Mouse (Mus musculus): ENCODE measurements at regions not wholly inside any gene's neighbourhood (a gene's known extent, or its start where the extent isn't known, plus 50 kb on each side); places are given as distances from the start of the nearest gene placed in this dataset.

DNA sequence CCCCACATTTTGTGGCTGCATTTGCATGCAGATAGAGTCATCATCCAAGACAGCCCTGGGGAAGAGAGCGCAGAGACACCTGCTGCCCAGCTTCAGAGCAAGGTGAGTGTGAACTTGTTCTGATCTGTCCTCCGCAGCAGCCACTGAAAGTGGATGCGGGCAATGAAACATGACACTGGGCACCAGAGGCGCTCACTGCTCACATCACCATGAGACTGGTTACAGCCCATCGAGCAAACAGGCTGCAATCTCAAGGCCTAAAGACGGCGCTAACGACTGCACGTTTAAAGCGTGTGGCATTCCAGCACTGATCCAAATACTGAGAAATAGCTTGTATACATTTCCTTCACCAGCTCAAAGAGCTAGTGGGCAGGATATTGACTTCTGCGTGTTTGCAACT lies 65.8 kb downstream of the Barhl2 start:
- no peak for DNase-seq (ENCODE audit: low read depth, low spot score)

DNA sequence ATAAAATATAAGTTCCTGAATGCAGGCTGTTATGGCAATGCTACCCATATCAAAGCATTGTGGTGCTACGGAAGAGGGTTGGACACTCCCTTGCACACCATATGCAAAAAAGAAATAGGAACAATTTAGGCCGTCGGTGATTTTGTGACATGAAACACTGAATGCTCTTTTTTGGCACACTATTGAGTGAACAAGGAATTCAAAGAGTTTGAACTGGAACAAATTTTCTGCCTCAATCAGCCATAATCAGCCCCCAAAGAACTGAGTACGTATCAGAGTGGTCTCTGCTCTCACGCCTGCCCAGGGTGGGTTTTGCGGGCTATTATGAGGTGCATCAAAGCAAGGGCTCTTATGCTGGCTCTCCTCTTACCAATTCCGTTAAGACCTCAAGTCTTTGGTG lies 71.3 kb downstream of the Barhl2 start:
- DNase-seq (ENCODE audit: low read depth, low spot score), result no peak

DNA sequence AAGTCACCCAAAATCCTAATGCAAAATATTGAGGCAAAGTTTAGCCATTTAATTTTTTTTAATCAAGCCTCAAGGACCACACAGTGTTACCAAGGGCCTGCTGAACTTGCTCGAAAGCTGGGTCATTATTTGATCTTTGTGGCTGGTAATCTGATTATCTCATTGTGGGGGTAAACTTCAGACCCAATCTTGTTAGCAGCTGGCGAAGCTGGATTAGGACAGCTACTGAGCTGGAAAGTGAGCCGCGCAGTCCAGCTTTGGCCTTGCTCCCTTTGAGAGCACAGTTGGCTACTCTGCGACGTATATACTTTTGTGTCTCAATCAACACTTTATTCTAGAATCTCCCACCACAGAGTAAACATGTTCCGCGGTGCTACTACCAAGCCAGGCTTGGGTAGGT lies 72.1 kb downstream of the Barhl2 start:
- DNase-seq (ENCODE audit: low read depth, low spot score), result no peak

DNA sequence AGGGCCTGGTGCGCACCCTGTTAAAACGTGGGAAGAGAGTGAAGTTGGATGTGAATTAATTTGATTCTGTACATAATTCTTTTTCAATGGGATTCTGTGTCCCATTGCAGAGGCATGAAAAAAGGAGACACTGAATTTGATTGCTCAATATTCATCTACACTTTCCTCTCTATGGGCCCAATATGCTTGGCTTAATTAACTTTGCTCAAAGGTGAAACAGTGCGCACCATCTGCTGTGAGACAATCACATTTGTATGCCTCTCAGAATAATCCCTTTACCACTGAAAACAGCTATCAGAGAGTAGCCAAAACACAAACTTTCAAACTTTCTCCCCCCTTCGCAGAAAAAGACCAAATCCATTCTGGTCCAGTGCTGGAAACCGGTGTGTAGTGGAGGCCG lies 72.7 kb downstream of the Barhl2 start:
- no peak for DNase-seq (ENCODE audit: low read depth, low spot score)

DNA sequence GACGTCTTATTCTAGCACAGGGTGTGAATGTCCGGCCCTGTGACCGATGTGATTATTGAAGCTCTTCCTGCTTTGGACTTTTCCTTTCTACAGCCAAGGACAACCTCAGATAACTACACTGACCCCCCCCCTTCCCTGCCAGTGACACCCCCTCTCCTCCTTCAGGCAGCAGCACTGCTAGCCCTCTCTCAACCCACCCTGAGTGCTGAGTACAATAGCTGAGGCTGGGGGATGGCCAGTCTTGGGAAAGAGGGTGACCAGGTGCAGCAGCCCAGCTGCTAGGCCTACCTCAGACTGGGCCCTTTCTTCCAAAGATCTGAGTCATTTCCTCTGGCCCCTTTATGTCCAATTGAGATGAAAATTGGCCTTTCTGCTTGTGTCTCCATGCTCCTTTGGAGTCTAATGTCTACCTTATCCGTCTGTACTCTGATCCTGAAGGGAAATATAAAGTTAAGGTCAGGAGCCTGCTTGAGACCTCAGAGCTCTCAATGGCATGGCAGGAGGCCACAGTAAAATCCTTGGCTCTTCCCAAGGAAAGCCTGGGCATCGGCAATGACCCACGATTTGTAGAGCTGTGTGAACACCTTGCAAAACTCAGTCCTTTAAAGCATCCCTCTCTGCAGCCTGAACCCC lies 73.7 kb downstream of the Barhl2 start:
- DNase-seq (ENCODE audit: low read depth, low spot score), result no peak

DNA sequence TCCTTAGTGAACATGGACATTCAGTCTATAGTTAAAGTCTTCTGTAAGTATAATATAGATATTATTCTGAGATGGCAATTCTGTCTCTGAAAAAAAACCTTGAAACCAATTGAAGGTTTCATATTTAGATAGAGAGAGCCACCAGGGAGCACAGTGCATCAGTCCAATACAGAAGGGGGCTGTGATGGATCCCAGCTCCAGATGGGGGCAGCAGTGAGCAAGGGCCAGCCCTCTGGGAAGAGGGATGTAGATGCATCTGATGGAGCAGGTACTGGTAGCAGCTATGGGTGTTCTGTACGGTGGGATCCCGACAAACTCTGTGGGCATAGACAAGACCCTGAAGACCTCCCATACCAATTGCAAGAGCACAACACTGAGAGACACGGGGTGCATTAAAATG lies 76.0 kb downstream of the Barhl2 start:
- peak; percentile 17 for DNase-seq (ENCODE audit: low read depth, low spot score)

DNA sequence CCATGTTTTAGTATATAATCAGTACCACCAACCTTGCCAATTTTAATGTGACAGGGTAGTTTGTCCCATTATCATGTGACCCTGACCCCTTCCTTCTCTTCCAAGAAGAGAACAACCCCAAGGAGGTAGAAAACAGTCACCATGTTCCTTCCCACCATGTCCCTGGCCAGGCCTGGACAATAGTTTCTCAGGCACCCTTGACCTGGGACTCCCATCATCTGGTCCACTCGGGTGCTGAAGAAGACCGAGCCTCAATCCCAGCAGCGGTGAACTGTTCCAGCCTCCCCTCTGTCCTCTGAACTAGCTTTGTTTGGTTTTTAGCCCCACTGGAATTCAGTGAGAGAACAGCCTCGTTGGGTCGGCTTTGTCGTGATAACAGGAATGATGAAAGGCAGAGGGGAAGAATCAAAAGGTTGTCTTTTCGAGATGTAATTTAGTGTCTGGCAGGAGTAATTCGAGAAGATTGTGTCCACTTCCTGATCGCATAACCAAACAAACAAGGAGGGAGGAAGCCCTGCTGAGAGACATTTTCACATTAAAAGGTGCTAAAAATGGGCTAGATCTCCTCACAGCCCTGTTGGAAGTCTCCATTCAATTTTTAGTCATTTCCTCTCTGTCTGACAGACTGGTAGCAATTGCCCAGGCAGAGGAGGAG lies 77.2 kb downstream of the Barhl2 start:
- DNase-seq (ENCODE audit: low read depth, low spot score), result no peak

DNA sequence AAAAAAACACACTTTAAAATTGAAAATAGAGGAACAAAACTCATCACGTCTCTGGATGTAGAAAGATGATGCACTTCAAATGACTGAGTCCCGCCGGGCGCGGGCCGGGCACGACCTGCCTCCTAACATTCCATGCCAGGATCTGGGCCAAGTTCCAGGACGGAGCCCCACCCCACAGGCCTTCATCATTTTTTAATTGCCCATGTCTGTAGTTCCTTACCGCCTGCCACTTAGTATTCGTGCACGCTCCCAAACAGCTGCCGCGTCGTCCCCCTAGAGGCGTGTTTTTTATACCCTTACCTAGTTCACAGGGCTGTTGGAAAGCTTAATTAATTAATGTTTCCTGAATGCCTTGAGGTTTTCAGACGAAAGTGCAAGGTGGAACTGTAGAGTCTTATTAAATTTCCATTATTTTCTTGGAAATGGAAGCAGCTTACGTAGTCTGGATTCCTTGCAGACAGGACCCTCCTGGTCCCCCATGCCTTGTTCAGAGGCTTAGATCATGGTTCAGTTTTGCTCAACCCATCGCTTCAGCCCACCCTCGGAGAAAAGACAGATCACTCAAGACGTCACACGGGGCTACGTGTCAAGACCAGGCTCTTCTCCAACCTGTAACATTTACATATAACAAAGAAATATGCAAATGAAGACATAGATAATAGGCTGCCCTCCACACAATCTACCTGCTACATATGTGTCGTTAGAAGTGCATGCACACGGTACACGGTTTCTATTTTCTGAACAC lies 81.0 kb downstream of the Barhl2 start:
- no peak for DNase-seq (ENCODE audit: low read depth, low spot score)

DNA sequence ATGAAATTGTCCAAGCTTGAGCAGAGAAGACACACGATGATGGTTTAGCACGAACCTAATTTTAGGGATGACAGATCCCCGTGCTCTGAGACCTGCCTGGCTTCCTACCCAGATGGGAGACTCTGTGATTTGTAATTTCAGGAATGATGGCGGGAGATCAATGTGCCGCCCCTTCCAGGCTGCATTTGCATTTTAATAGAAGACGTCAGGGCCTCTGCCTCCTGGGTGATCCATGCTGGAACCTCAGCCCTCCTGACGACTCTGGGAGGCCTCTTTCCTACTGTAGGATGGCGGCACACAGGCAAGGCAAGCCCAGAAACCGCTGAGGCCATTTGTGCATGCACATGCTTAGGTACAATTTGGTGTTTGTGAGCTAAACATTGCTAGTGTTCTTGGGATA lies 90.1 kb downstream of the Barhl2 start:
- DNase-seq (ENCODE audit: low read depth, low spot score), result no peak

DNA sequence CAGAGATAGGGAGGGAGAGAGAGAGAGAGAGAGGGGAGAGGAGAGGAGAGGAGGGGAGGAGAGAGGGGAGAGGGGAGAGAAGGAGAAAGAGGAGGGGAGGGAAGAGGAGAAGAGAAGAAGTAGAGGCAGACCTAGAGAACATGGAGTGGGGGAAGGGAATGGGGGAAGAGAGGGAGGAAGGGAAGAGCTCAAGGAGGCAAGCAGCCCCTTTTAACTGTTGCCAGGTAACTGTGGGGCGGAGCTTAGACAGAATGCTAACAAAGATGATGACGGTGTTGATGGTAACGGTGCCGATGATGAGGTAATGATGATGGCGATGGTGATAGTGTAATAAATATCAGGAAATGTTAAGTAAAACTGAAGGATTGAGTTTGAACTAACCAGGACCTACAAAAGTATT lies 90.7 kb downstream of the Barhl2 start:
- DNase-seq (ENCODE audit: low read depth, low spot score), result no peak

DNA sequence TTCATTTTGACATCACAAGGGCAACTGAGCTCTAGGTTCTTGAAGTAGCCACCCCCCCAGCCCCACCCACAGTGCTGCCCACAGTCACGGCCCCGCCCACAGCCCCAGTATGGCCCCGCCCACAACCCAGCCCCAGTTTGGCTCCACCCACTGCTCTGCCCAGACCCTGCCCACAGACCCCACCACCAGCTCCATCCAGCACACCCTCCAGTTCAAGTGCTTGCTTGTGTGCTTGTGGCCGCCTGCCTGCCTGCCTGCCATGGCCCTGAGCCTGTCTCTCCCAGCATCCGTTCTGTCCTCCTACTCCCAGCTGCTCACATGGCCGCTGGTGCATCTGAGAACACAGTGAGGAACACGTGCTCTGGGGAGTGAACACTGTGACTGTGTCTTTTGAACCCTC lies 92.0 kb downstream of the Barhl2 start:
- DNase-seq (ENCODE audit: low read depth, low spot score), result no peak

DNA sequence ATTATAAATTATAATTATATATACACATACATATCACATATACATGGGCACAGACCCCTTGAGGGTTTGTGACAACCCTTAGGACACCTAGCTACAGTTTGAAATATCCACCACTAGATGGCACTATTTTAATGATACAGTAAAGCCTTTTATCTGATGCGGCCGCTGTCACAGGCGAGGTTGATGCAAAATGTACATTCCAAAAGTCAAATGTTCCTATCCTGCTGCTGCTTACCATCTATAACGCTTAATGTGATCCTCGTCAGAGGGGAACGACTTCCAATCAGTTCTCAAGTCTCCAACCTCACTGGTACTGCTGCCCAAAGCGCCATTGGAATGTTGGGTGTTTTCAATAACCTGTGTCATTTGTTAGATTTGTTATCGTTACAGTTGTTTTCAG lies 92.9 kb downstream of the Barhl2 start:
- DNase-seq (ENCODE audit: low read depth, low spot score), result peak; percentile 28

DNA sequence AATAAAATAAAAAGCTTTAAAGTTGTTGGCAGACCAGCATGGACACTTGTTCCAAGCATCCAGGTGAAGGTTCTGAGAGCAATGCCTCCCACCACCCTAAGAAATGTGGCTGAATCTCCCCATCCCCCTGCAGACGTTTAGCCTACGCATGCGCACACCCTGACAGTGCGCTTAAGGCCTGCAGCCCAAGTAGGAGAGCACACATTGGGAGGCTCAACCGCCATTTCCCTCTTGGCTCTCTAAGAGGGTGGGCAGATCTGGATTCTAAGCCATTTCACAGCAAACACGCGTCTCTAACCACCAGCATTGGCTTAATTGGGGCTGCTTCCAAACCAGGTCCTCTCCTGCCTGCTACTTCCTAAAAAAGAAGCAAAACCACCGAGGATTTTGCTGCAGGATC lies 106.6 kb downstream of the Barhl2 start:
- DNase-seq (ENCODE audit: low read depth, low spot score), result no peak

DNA sequence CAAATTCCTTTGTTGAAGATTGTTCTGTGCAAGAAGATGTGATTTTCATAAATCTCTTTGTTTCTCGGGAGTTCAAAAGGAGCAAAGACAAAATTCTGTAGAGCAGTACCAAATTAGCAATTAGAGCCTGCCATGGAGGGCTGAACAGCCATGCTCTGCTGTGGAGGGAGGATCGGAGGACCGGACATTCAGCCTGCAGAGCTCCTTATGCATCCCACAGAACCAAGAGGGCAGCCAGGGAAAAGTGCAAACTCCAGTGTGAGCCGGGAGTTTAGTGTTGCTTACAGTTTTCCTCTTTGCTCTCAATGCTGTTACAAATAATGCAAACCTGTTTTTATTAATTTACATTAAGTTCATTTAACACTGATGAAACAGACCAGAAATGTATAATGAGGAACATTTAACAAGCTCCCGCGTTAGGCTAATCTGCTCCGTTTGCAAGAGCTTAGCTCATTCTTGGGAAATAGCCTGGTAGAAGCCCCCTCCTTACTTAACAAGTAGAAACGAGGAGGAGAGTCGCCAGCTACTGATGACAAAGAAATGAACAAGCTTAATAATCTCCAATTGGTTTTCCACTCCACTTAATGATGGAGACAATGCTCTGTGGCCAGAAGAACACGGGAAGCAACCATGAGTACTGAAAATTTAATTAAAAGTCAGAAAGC lies 108.0 kb downstream of the Barhl2 start:
- DNase-seq (ENCODE audit: low read depth, low spot score), result no peak

DNA sequence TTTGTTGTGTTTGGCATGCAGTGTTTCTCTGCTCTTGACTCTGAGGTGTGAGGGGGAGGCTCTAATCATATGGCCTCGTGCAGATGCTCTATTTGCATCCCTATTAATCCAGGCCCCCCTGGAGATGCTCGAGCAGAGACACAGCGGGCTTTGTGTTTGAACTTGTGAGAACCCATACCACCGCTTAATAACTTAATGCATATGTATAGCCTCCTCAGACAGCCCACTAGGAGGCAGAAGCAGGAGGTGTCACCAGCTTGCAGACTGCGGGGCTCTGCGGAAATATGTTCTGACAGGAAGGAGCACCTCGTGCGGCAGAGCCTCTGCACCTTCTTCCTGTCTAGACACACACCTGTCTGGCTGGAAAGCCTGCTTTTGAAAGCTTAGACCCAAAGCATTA lies 113.7 kb downstream of the Barhl2 start:
- no peak for DNase-seq (ENCODE audit: low read depth, low spot score)

DNA sequence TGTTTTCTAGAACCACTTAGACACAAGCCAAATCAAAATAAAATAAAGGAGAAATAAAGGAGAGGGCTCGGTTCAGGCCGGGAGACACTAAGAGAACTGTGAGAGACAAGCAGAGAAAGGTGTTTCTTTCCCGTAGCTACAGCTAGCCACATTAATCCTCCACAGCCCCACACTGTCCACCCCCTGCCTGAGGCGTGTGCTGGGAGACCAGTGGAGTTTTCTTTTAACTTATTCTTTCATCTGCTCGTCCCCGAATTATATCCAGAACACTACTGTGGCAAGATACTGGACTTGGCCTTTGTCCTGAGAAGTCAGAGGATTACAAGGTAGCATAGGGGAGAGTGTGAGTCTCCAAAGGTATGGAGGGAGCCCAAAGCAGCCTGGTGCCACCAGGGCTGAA lies 114.4 kb downstream of the Barhl2 start:
- DNase-seq (ENCODE audit: low read depth, low spot score), result no peak

DNA sequence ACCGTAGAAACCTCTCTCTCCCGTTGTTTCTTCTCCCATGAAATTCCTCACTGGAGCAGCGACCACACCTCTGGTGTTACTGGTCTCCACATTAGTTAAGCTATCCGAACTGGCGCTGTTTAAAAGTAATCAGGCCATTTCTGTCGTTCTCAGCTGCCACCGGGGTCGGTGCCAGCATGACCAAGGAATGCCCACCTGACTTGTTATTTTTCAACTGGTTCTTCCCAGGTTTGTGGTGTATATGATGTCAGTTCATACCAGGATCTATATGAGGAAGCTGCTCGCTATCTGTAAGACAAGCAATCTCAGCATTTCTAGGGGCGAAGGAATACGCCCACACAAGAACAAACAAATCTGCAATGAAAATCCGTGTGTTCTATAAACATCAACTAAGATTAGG lies 116.6 kb downstream of the Barhl2 start:
- no peak for DNase-seq (ENCODE audit: low read depth, low spot score)

DNA sequence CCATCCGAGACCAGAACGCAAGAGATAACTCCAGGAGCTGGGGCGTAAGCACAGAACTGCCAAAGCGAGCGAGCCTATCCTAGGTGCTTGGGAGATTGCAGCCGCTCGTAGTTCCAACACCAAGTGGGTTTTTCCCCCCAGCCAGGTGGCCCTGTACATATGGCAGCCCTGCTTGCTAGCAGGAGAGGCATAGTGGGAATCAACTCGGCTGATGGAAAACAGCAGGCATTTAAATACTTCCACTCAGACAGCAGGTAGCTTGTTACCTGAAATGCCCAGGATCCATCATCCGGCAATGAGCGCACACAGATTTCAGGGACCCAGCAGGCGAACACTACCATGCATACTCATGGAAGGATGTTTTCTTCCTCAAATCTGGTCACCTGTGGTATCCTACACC lies 122.3 kb downstream of the Barhl2 start:
- DNase-seq (ENCODE audit: low read depth, low spot score), result no peak

DNA sequence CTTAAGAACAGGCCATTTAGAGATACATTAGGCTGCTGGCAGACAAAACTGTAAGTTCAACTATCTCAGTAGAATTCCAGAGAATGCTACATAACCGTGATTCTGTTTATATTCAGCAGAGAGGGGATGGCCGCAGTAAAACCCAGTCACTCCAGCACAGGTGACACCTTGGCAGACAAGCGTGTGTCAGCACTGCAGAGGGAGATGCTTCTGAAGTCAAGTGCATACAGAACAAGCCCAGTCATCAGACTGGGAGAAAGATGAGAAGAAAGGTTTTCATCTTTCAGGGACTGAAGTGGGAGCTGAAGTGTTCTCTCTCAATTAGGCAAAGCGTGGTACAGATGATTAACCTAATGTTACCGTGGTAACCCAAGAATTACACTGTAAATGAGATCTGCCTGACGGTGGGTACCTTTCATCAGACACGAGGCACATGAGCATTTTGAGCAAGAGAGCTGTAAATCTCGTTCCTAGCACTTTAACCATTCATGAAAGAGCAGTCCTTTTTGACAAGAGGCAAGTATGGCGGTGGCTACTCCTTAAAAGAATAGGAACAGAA lies 130.3 kb downstream of the Barhl2 start:
- DNase-seq (ENCODE audit: low read depth, low spot score), result no peak

DNA sequence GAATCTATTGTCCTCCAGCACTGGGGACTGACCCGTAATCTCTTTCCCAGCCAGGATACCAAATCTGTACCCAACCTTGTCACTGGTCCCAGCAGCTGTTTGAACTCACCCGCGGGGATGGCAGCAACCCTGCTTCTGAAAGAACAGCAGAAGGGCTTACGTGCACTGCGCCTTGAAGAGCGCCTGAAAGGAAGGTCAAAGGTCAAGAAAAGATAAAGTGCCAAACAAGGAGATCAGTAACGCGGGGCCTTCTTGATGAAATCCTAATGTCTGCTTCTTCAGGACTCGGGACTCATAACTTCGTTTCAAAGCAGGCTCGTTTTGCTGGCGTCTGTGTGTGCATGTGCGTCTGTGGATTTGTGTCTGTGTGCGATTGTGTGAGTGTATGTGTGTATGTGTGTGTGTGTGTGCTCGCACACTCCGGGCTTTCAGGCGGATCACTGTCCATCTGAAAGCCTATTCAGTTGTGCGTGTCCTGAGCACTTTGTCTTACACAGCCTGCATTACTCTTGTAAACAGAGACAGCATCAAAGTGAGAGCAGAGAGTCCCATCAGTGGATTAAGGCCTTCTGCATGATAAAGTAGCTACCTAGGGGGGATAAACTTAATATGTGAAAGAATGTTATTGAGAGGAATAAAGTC lies 135.3 kb downstream of the Barhl2 start:
- no peak for DNase-seq (ENCODE audit: low read depth, low spot score)

DNA sequence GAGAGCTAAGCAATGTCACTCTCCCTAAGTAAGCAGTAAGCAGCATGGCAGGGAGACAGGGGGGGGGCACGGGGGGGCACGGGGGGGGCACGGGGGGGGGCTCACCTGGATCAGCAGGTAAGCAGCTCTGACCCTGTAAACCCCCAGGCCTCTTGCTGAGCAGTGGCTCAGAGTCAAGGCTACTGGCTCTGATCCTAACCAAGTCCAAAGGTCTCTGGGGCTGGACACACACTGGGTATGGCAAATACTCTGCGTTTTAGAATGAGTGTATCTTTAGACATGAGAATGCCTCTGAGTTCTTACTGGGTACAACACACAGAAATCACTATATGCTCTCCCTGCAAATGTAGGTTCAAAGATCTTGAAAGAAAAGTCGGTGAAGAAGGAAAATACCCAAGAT lies 136.5 kb downstream of the Barhl2 start:
- DNase-seq (ENCODE audit: low read depth, low spot score), result no peak

DNA sequence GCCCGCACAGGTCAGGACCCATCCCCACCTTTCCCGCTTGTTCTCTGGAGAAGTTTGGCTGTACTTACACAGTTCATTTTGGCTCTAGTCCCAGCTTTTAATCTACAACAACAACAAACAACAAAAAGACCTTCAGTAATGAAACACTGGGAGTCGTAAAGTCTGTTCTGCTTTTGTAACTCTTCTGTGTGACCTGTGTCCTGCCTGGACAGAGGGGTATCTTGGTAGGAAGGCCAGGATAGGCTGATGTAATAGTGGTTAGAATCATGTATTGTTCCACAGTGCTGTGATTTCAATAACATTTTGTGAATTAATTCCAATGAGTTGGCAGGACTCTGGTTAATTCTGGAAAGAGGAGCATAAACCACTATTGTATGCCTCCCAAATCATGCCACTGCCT lies 136.9 kb downstream of the Barhl2 start:
- no peak for DNase-seq (ENCODE audit: low read depth, low spot score)
